Mouse (Mus musculus): ENCODE results near the gene Kcnj8. TPM values are rescaled to one million over a fixed set of nuclear protein-coding genes. Genes with fewer than 3 reads are reported as not detected.
"Not testable (repeated sequence)": the region's sequence is repeated elsewhere in the genome, so short reads cannot be mapped to it uniquely, and the experiment has no call there.

Kcnj8 gene
- polyA plus RNA-seq, 1 experiment, result 5.1 TPM

DNA sequence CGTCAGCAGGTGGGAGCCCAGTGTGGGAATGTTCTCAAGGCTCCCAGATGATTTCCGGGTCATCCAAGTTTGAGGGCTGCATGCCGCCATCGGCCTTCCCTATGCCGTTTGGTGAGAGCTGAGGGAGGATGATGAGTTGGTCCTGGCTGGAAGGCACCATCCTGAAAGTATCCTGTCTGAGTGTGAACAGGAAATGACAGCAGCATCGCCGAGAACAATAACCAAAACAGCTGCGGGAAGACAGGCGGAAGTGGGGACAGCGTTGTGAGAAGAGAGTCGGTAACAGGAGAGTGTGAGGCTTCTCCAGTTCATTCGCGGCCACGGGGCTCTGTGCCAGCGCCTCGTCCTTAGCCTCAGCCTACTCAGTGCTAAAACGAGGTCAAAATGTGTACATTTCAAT, 32.9 kb downstream of the Kcnj8 start:
- H3K27ac ChIP-seq (ENCODE audit: insufficient read depth, low read length), result no peak overlapping the region
- TF ChIP-seq CTCF (IDR thresholded peaks at IDR 0.05; ENCODE audit: extremely low read depth, insufficient read depth, low read length) (no peak), POLR2A (IDR thresholded peaks at IDR 0.05; ENCODE audit: extremely low read depth, insufficient read depth, low read length) (no peak)
- H3K4me3 ChIP-seq (ENCODE audit: insufficient read depth, low read length), result no peak overlapping the region
- H3K4me1 ChIP-seq (ENCODE audit: control insufficient read depth, insufficient read depth, low read length), result no peaks in the 10 kb centered on the region

DNA sequence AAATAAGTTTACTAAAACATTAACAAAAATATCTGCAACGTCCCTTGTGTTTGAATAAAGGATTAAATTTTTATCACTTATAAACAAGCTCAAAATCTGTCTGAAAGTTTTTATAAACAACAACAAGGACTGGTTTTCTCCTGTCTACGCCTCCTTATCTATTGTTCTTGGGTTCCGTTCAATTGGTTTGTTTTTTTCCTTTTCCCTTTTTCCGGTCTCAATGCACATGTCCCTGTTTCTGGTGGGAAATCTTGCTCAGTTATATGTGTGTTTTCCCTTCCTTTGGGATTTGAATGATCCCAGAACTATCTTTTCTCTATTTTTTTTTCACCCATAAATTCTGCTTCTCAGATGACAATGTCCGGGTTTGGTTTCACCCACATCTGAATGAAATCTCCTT, 38.0 kb downstream of the Kcnj8 start:
- no peaks in the 10 kb centered on the region for H3K4me1 ChIP-seq (ENCODE audit: control insufficient read depth, insufficient read depth, low read length)
- TF ChIP-seq CTCF (IDR thresholded peaks at IDR 0.05; ENCODE audit: extremely low read depth, insufficient read depth, low read length), result no peak
- TF ChIP-seq POLR2A (IDR thresholded peaks at IDR 0.05; ENCODE audit: extremely low read depth, insufficient read depth, low read length), result no peak
- no peak overlapping the region for H3K27ac ChIP-seq (ENCODE audit: insufficient read depth, low read length)
- no peak overlapping the region for H3K4me3 ChIP-seq (ENCODE audit: insufficient read depth, low read length)

DNA sequence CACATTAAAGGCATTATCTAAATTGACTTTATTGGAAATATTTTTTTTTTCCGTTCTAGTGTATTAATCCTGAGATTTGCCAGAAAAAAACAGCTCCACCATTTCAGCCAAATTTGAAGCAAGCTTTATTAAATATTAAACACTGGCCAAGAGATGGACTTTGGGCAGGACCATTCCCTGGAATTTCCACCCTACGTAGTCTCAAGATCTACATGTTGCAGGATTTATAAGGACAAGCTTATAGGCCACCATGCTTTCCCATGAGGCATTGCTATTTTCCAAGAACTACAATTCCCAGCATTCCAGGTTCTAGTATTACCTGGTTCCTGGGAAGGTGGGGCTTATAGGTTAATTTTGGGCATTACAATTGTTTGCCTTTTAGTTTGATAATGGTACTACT, 38.7 kb downstream of the Kcnj8 start:
- H3K4me1 ChIP-seq (ENCODE audit: control insufficient read depth, insufficient read depth, low read length), result no peaks in the 10 kb centered on the region
- TF ChIP-seq CTCF (IDR thresholded peaks at IDR 0.05; ENCODE audit: extremely low read depth, insufficient read depth, low read length), result no peak
- TF ChIP-seq POLR2A (IDR thresholded peaks at IDR 0.05; ENCODE audit: extremely low read depth, insufficient read depth, low read length), result no peak

DNA sequence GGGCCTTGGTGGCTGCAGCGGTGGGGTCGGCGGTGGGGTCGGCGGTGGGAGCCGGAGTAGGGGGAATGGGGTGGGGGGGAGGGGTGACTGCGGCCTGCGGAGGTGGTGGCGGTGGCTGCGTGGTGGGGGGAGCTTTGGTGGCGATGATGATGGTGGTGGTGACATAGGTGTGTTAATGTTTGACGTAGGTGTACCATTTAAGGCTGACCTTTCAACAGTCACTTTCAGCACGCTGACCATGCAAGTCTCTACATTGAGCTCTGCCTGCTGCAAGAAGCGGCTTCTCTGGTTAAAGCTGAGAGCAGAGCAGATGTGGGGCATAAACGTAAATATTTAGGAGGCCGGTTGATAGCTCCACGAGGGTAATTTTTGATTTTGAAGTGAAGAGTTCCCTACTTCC, 39.3 kb downstream of the Kcnj8 start:
- Histone ChIP-seq H3K4me1 (ENCODE audit: control insufficient read depth, insufficient read depth, low read length) (no peaks in the 10 kb centered on the region), H3K27ac (ENCODE audit: insufficient read depth, low read length) (no peak overlapping the region), H3K4me3 (ENCODE audit: insufficient read depth, low read length) (no peak overlapping the region)
- TF ChIP-seq CTCF (IDR thresholded peaks at IDR 0.05; ENCODE audit: extremely low read depth, insufficient read depth, low read length) (no peak), POLR2A (IDR thresholded peaks at IDR 0.05; ENCODE audit: extremely low read depth, insufficient read depth, low read length) (no peak)

More for the DNA sequence above, 38.7 kb downstream of the Kcnj8 start:
- no peak overlapping the region for H3K27ac ChIP-seq (ENCODE audit: insufficient read depth, low read length)
- no peak overlapping the region for H3K4me3 ChIP-seq (ENCODE audit: insufficient read depth, low read length)

DNA sequence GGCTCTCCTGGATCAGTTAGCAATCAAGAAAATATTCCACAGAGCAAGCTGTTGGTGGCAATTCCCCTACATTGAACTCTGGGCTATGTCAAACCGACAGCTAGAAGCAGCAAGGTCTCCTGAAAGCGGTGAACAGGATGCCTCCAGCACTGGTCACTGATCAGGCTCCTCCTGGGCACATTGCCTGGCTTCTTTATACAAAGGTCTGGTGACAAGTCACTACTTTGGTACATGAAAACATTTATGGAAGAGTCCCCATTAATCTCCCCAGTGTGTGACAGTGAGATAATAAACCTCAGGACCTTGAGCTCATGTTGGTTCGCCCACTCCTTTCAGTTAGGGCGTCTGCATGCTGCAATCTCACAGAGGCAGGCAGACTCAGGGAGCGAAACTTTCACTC, 41.0 kb downstream of the Kcnj8 start:
- Histone ChIP-seq H3K4me1 (ENCODE audit: control insufficient read depth, insufficient read depth, low read length) (no peaks in the 10 kb centered on the region), H3K27ac (ENCODE audit: insufficient read depth, low read length) (no peak overlapping the region), H3K4me3 (ENCODE audit: insufficient read depth, low read length) (no peak overlapping the region)
- TF ChIP-seq CTCF (IDR thresholded peaks at IDR 0.05; ENCODE audit: extremely low read depth, insufficient read depth, low read length), result no peak
- no peak for TF ChIP-seq POLR2A (IDR thresholded peaks at IDR 0.05; ENCODE audit: extremely low read depth, insufficient read depth, low read length)

DNA sequence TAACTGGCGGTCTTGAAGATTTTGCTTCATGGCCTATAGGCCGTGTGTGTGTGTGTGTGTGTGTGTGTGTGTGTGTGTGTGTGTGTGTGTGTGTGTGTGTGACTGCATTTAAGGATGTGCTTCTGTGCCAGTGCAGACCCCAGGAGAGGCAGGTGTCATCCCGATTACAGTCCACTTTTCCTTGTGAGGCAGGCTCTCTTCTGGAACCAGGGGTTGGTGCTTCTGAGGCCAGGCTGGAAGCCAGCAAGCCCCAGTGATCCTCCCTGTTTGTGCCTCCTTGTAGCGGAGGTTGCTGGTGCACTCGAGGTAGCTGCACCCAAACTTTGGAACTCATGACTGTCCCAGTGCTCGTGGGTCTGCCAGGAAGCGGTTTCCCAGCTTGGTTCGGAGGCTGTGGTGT, 41.7 kb downstream of the Kcnj8 start:
- Histone ChIP-seq H3K4me3 (ENCODE audit: insufficient read depth, low read length) (no peak overlapping the region), H3K27ac (ENCODE audit: insufficient read depth, low read length) (no peak overlapping the region), H3K4me1 (ENCODE audit: control insufficient read depth, insufficient read depth, low read length) (no peaks in the 10 kb centered on the region)
- TF ChIP-seq POLR2A (IDR thresholded peaks at IDR 0.05; ENCODE audit: extremely low read depth, insufficient read depth, low read length) (no peak), CTCF (IDR thresholded peaks at IDR 0.05; ENCODE audit: extremely low read depth, insufficient read depth, low read length) (no peak)

DNA sequence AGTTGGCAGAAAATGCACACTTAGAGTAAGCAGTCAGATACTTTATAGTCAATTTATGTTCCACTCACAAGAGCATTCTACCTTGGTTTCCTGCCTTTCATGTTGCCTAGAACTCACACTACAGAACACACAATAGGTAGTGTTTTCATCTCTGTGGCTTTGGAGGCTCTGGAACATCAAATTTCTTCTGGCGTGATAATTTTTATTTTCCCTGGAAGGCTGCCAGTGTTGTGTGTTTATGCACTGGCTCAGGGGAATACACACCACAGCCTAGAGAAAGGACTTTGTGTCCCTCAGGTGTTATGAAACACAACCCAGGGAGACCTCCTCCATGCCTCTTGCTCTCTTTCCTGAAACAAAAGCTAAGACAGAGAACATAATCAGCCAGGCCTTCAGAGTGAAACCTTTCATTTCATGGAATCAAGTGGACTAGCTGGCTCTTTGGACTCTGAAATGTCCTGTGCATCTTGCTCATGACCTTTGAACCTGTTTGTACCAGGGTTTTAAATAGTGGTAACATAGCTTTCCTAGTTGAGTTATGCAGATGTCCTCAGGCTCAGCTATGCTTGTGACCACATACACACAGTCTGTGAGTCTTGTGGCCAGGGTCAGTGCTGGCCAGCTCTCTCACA, 43.4 kb downstream of the Kcnj8 start:
- TF ChIP-seq CTCF (IDR thresholded peaks at IDR 0.05; ENCODE audit: extremely low read depth, insufficient read depth, low read length) (no peak), POLR2A (IDR thresholded peaks at IDR 0.05; ENCODE audit: extremely low read depth, insufficient read depth, low read length) (no peak)
- H3K4me1 ChIP-seq (ENCODE audit: control insufficient read depth, insufficient read depth, low read length), result no peaks in the 10 kb centered on the region
- H3K4me3 ChIP-seq (ENCODE audit: insufficient read depth, low read length), result no peak overlapping the region
- H3K27ac ChIP-seq (ENCODE audit: insufficient read depth, low read length), result no peak overlapping the region

DNA sequence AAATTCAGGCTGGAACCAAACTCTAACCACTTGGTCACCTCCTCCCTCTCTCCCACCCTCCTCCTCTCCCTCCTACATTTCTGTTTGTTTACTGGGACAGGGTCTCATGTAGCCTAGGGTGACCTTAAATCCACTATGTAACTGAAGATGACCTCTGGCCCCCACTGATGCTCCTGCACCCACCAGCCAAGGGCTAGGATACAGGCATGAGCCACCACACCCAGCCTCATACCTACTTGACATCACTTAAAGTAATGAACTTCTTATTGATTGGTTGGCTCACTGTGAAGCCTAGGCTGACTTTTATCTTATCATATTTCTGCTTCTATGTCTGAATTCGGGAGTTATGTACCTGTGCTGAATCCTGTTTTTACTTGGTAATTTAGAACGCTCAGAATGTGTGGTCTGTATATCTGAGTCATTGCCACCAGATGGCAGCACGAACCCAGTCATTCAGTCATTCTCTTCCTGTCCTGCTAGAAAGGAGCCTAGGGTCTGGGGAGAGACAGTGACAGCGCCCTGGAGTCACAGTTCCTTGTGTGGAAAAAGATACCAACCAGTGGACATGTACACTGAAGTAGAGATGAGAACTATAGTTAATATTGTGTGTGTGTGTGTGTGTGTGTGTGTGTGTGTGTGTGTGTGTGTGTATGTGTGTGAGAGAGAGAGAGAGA, 46.6 kb downstream of the Kcnj8 start:
- H3K4me1 ChIP-seq (ENCODE audit: control insufficient read depth, insufficient read depth, low read length), result no peaks in the 10 kb centered on the region
- TF ChIP-seq POLR2A (IDR thresholded peaks at IDR 0.05; ENCODE audit: extremely low read depth, insufficient read depth, low read length), result no peak
- peak; percentile 89 for TF ChIP-seq CTCF (IDR thresholded peaks at IDR 0.05; ENCODE audit: extremely low read depth, insufficient read depth, low read length)

DNA sequence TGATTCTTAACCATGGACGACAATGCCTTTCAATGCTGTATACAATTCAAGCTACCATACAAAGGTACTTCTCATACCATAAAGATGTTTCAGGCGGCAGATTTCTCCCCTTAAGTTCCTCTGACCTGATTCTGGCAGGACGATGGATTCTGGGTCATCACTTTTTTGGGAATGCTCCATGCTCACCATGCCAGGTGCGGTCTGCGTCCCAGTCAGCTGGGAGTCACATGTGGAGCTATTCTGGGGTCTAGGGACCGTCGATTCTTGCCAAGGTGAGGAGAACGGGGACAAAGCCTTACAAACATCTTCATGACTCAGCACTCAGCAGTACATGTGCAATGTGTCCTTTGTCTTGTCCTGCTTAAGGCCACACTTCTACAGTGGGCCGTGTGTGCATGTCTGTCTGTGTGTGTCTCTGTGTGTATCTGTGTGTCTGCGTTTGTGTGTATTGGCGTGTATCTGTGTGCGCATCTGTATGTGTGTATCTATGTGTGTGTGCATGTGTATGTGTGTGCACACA, 49.8 kb downstream of the Kcnj8 start:
- Histone ChIP-seq H3K4me3 (ENCODE audit: insufficient read depth, low read length) (no peak overlapping the region), H3K27ac (ENCODE audit: insufficient read depth, low read length) (no peak overlapping the region), H3K4me1 (ENCODE audit: control insufficient read depth, insufficient read depth, low read length) (no peaks in the 10 kb centered on the region)
- TF ChIP-seq POLR2A (IDR thresholded peaks at IDR 0.05; ENCODE audit: extremely low read depth, insufficient read depth, low read length) (no peak), CTCF (IDR thresholded peaks at IDR 0.05; ENCODE audit: extremely low read depth, insufficient read depth, low read length) (no peak)

More for the DNA sequence above, 46.6 kb downstream of the Kcnj8 start:
- no peak overlapping the region for H3K4me3 ChIP-seq (ENCODE audit: insufficient read depth, low read length)
- H3K27ac ChIP-seq (ENCODE audit: insufficient read depth, low read length), result no peak overlapping the region

DNA sequence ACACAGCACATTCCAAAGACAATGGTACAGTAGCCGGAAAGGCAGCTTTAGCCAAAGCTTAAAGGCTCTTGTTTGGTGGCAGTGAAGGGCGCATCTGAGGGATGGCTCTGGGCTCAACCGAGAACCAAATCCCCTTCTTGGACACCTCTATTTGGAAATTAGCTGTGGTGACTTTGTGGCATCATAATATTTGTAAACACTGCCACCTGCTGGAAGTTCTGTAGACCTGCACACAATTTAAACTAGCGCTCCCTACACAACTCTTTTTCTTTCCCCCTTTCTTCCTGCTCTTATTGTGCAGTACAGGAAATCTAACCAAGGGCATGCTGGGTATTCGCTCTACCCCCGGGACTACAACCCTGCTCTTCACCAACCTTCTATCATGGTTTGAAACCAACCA, 52.3 kb downstream of the Kcnj8 start:
- H3K4me1 ChIP-seq (ENCODE audit: control insufficient read depth, insufficient read depth, low read length), result peaks cover 1% of the 10 kb centered on the region
- no peak overlapping the region for H3K4me3 ChIP-seq (ENCODE audit: insufficient read depth, low read length)
- H3K27ac ChIP-seq (ENCODE audit: insufficient read depth, low read length), result no peak overlapping the region
- TF ChIP-seq POLR2A (IDR thresholded peaks at IDR 0.05; ENCODE audit: extremely low read depth, insufficient read depth, low read length), result no peak
- TF ChIP-seq CTCF (IDR thresholded peaks at IDR 0.05; ENCODE audit: extremely low read depth, insufficient read depth, low read length), result peak; percentile 48; the same call in 1 of the 2 replicates

DNA sequence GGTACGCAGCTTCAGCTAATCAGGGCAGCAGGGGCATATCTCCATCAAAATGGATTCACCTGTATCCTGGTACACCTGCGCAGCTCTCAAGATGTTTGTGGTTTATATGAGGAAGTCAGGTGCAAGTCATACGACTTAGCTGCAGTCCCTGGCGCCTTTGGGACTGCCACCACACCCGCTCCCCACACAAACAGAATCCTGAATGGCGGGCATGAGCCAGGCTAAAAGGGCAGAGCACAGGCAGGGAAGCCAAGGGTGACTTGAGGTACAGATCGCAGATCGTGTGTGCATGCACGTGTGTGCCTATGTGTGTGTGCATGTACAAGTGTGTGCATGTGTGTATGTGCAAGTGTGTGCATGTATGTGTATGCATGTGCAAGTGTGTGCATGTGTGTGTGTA, 56.0 kb downstream of the Kcnj8 start:
- H3K4me1 ChIP-seq (ENCODE audit: control insufficient read depth, insufficient read depth, low read length), result not testable (repeated sequence)

More for the DNA sequence above, 56.0 kb downstream of the Kcnj8 start:
- H3K4me3 ChIP-seq (ENCODE audit: insufficient read depth, low read length); H3K27ac ChIP-seq (ENCODE audit: insufficient read depth, low read length): not testable (repeated sequence)

Data from cortical plate, adult 2 months (tissue).